Mouse (Mus musculus): Measurements from ENCODE around the gene Ext2. TPM values are rescaled to one million over a fixed set of nuclear protein-coding genes. Genes with fewer than 3 reads are reported as not detected.

The Ext2 gene
- polyA plus RNA-seq, 1 experiment from 2014 or later = 29.6 TPM

DNA sequence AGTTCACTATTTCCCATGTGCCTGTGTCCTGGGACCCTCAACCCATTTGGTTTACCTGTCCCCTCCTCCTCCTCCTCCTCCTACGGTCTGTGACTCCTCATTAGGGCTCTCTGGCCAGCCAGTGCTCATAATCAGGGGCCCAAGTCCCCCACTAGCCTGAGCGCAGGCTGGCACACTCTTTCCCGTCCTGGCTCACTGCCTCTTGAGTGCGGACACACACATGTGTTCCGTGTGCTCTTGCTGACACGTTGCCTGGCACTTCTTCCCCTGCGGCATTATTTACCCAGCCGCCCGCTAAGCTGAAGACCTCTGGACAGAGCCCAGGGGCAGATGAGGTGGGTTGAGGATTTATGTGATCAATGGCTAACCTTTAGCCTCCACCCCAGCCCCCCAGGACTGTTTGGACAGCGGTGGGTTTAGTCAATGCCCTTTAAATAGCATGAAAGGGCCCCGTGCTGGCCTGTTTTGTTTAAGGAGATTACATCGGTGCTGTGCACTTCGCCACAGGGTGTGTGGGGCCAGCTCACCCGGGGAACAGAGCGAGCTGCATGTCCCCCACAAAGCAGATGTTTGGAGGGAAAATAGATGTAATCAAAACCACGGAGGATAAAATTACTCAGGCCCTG lies 160.0 kb downstream of the Ext2 start:
- Histone ChIP-seq H3K4me1 (replicated peaks) (peaks cover 6% of the 10 kb centered on the region), H3K36me3 (no peaks in the 10 kb centered on the region), H3K4me3 (replicated peaks) (no peak overlapping the region), H3K9ac (no peak overlapping the region), H3K27ac (no peak overlapping the region), H3K4me2 (peak overlapping the region; percentile 23; the same call in 1 of the 2 replicates), H3K27me3 (no peaks in the 10 kb centered on the region), H3K9me3 (replicated peaks) (no peaks in the 10 kb centered on the region)
- DNase-seq (no peak), ATAC-seq (ENCODE audit: low read depth) (peak; percentile 71)
- 52% methylated on average over 16 of the region's 16 CpGs for WGBS (ENCODE audit: insufficient replicate concordance)

DNA sequence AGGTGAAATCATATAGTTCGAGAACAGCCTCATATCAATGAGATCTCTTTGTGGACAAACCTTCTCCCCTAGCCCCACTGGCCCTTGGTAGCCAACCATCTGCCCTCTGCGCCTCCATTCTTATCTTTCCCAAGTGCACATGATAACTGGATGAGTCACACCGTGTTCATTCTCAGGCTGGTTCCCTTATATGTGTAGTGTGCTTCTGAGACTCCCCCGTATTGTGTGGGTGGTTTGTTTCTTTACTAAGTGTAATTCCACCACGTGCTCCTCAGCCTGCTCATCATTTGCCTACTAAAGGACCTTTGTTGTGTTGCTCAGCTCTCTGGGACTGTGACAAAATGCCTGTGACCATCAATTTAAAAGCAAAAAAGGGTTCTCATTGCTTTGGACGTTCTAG lies 161.3 kb downstream of the Ext2 start:
- H3K36me3 ChIP-seq = no peaks in the 10 kb centered on the region
- DNase-seq (no peak), ATAC-seq (ENCODE audit: low read depth) (no peak)
- no peak overlapping the region for H3K4me3 ChIP-seq (replicated peaks)
- H3K27ac ChIP-seq = no peak overlapping the region
- no peak overlapping the region for H3K4me2 ChIP-seq
- peaks cover 6% of the 10 kb centered on the region for H3K4me1 ChIP-seq (replicated peaks)
- 53% methylated on average over 6 of the region's 6 CpGs for WGBS (ENCODE audit: insufficient replicate concordance)
- no peaks in the 10 kb centered on the region for H3K9me3 ChIP-seq (replicated peaks)
- H3K9ac ChIP-seq = no peak overlapping the region
- H3K27me3 ChIP-seq = no peaks in the 10 kb centered on the region

DNA sequence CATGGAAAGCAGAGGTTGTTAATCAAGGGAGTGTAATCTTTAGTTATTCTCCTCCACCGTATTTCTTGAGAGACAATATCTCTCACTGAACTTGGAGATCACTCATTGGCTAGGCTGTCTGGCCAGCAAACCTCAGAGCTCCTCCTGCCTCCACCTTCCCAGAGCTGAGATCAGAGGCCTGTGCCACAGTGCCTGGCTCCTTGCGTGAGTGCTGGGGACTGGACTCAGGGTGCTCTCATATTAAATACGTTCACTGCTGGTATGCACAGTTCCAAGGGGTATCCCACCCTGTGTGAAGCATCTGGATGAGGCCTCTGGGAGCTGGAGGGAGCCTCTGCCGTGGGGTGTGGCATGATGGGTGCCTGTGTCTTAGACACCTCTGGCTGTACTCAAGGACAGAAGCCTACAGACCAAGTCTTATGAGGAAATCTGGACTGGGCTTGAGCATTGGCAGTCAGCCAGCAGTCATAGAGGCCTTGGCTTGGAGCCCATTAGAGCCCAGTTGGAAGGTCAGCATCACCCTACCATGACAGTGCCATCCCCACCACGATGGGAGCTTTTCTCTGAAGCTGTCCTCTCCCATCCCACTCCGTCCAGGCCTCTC lies 162.6 kb downstream of the Ext2 start:
- DNase-seq (no peak), ATAC-seq (ENCODE audit: low read depth) (no peak)
- H3K9me3 ChIP-seq (replicated peaks) = no peaks in the 10 kb centered on the region
- no peak overlapping the region for H3K9ac ChIP-seq
- no peaks in the 10 kb centered on the region for H3K27me3 ChIP-seq
- H3K36me3 ChIP-seq = no peaks in the 10 kb centered on the region
- H3K4me2 ChIP-seq = no peak overlapping the region
- H3K27ac ChIP-seq = no peak overlapping the region
- H3K4me1 ChIP-seq (replicated peaks) = peaks cover 6% of the 10 kb centered on the region
- WGBS (ENCODE audit: insufficient replicate concordance) = 53% methylated on average over 6 of the region's 6 CpGs
- H3K4me3 ChIP-seq (replicated peaks) = no peak overlapping the region

DNA sequence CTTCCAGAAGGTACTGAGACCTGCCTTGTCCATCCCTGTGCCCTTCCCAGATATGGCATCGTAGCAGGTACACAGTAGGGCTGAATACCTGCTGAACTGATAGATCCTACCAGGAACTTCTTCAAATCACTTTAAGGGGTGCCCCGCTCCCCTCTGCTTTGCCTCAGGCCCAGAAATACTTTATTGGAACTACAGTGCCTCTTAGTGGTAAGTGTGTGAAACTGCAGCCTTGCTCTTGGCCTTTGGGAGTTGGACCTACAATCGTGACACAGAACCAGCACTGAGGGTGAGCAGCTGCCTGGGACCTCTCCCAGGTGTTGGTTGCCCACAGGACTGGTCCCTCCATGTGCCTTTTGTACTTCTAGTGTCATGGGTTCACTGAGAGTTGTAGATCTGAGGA lies 163.4 kb downstream of the Ext2 start:
- Histone ChIP-seq H3K4me1 (replicated peaks) (peaks cover 6% of the 10 kb centered on the region), H3K9ac (no peak overlapping the region), H3K9me3 (replicated peaks) (no peaks in the 10 kb centered on the region), H3K4me2 (no peak overlapping the region), H3K36me3 (no peaks in the 10 kb centered on the region), H3K27me3 (no peaks in the 10 kb centered on the region), H3K4me3 (replicated peaks) (no peak overlapping the region), H3K27ac (no peak overlapping the region)
- no peak for ATAC-seq (ENCODE audit: low read depth)
- WGBS (ENCODE audit: insufficient replicate concordance) = 26% methylated on average over 3 of the region's 3 CpGs
- DNase-seq = no peak

DNA sequence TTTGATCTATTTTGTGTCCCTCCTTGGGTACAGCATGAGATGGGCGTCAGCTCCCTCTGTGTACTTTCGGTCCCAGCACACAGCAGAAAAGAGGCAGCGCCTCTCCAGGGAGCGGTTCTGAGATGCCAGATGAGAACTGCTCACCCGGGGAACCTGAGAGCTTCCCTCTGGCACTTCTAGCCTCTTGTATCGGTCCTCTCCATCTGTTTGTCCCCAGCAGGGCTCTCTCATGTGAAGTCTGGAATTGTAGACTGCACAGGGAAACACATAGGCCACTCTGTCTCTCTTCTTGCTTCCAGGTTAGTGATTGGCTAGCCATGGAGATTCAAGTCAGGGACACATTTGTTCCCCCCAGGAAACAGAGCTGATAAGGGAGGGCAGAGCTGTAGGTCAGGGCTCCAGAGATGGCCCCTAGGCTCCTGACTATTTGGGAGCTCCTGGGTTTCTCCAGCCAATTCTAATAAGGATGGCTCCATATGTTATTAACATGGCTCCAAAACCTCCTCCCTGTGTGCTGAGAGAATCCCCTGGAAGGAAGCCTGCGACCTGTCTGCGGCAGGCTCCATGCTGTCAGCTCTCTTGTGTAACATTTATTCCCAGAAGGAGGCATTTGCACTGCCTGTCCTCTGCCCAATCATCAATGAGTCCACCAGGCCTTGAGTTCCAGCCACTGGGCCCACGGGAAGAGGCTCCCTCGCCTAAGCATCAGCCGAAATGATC lies 167.9 kb downstream of the Ext2 start:
- 63% methylated on average over 11 of the region's 11 CpGs for WGBS (ENCODE audit: insufficient replicate concordance)
- Histone ChIP-seq H3K4me2 (no peak overlapping the region), H3K36me3 (no peaks in the 10 kb centered on the region), H3K4me3 (replicated peaks) (no peak overlapping the region), H3K9me3 (replicated peaks) (no peaks in the 10 kb centered on the region), H3K9ac (no peak overlapping the region), H3K27ac (no peak overlapping the region), H3K27me3 (peaks cover 31% of the 10 kb centered on the region), H3K4me1 (replicated peaks) (no peaks in the 10 kb centered on the region)
- no peak for DNase-seq
- no peak for ATAC-seq (ENCODE audit: low read depth)

DNA sequence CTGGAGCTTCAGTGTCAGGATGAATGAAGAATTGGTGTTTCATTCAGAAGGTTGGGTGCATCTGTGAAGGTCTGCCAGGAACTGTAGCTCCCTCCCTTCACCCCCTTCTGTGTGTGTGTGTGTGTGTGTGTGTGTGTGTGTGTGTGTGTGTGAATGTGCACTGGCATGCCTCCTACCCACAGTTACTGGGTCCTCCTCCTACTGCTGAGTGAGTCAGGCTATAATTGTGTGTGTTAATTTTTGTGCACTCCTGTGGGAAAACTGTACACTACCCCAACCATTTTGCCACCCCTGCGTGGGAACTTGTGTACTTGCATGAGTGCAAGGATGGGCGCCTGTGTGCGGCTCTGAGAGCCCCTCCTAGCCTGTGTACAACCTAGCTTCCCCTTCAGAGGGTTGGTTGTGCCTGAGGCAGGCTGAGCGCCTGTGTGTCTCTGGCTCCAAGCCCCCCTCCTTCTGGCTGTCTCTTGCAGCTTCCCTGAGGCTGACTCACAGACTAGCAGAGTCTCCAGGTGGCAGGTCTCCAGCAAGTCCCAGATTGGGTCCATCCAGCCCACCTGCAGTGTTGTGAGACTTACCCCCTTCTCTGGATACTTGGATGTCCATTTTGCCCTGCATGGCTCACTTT lies 173.0 kb downstream of the Ext2 start:
- no peaks in the 10 kb centered on the region for H3K9me3 ChIP-seq (replicated peaks)
- no peak overlapping the region for H3K9ac ChIP-seq
- 25% methylated on average over 4 of the region's 4 CpGs for WGBS (ENCODE audit: insufficient replicate concordance)
- peaks cover 10% of the 10 kb centered on the region; the same call in 1 of the 2 replicates for H3K4me1 ChIP-seq (replicated peaks)
- H3K36me3 ChIP-seq = no peaks in the 10 kb centered on the region
- H3K4me3 ChIP-seq (replicated peaks) = no peak overlapping the region
- DNase-seq (no peak), ATAC-seq (ENCODE audit: low read depth) (no peak)
- no peak overlapping the region for H3K27ac ChIP-seq
- H3K27me3 ChIP-seq = peaks cover 83% of the 10 kb centered on the region
- H3K4me2 ChIP-seq = no peak overlapping the region

DNA sequence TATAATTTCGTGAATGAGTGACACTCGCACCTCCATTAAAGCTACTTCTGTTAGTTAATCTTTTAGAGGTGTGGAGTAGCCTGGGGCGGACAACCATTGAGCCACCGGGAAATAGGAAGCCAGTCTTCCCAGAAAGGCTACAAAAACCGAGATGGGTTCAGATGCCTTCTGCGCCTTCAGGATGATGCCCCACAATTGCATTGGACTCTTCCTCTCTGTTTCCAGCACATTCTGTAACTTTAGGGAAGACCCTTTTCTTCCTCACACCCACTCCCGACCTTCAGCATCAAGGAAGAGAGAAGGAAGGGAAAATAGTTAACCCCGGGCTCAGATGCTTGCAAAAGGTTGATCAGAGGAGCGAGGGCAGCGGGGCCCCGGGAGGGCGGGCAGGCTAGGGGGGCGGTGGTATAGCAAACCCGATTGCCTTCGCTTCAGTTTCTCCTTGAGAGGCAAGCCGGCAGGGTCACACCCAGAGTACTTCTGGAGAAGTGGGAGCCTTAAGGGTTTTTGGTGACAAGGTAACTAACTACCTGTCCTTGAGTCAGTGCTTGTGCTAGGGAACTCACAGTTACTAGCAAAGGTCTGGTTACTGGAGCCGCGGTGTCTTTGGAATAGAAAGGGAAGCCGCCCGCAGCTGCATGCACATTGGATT lies 174.3 kb downstream of the Ext2 start:
- Histone ChIP-seq H3K4me1 (replicated peaks) (peaks cover 11% of the 10 kb centered on the region), H3K27ac (no peak overlapping the region), H3K9ac (no peak overlapping the region), H3K36me3 (no peaks in the 10 kb centered on the region), H3K4me3 (replicated peaks) (no peak overlapping the region), H3K27me3 (peaks cover 92% of the 10 kb centered on the region), H3K9me3 (replicated peaks) (no peaks in the 10 kb centered on the region), H3K4me2 (no peak overlapping the region)
- ATAC-seq (ENCODE audit: low read depth) = no peak
- no peak for DNase-seq
- 4% methylated on average over 20 of the region's 20 CpGs for WGBS (ENCODE audit: insufficient replicate concordance)

DNA sequence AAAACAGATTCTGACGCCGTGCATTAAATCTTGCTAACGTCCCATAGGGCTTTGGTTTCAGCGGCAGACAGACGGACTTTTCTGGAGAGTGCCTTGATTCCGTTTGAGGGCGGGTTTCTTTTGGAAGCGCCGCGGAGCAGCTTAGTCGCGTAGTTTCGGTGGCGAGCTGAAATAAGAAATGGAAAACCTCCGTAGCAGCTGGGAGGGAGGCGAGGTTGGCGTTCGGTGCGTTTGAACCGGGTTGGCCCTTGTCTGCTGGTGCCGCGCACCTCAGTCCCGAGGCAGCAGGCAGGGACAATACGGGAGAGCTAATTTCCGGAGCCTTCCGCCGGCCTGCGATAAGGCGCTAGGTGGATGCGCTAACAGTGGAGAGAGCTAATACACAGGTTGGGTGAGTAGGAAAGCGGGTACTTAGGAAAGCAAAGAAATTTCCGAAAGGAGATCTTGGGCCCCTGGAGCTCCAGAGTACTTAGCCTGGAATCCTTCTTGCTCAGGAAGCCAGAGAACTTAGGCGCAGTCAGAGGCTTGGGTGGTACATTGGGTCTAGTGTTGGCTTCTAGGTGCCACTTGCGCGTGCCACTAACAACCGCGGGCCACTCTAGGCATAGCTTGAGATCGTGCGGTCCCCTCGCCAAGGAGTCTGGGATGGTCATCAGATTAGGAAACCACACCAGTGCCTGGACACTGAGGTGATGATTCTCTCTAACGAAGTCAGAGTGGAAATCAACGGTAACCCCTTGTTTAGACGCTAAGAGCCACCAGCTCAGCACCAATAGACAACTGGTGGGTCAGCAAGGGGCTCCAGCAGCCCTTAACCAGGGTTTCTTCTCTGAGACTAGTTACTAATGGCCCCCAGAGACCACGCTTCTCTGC lies 175.1 kb downstream of the Ext2 start:
- 2% methylated on average over 44 of the region's 44 CpGs for WGBS (ENCODE audit: insufficient replicate concordance)
- Histone ChIP-seq H3K27me3 (peaks cover 97% of the 10 kb centered on the region), H3K4me1 (replicated peaks) (peaks cover 17% of the 10 kb centered on the region), H3K36me3 (no peaks in the 10 kb centered on the region), H3K4me3 (replicated peaks) (no peak overlapping the region; the same call in 1 of the 2 replicates), H3K9me3 (replicated peaks) (no peaks in the 10 kb centered on the region), H3K4me2 (peak overlapping the region; percentile 30), H3K27ac (no peak overlapping the region), H3K9ac (no peak overlapping the region)
- ATAC-seq (ENCODE audit: low read depth) (no peak), DNase-seq (no peak)

DNA sequence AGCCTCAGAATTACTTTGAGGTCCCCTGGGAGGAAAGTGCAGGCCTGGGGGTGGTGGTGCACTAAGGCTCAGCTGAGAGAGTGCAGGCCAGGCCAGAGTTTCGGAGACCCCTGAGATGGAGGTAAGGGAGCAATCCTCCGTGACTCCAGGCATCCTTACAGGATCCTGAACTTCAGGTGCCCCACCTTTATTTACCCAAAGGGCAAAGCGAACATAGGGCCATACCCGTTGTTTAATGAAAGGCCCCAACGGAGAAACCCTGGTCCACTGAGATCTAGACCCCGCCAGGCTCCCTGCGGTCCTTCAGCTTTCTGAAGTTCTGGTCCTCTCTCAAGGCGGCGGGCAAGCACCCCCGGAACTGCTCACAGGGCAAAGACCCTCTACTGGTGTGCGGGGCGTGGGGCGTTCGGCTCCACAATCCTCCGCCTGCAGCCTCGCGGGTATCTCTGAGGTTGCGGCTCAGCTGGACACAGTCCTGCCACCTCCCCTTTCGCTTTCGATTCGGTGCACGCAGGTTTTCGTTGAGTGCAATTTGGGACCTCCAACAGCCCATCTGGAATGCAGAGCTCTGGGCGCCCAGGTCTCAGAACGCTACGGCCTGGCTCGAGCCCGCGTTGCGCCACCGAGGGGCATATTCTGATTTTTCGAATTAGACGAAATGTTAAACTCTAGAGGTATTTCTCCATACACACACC lies 176.6 kb downstream of the Ext2 start:
- H3K27me3 ChIP-seq = peaks cover 100% of the 10 kb centered on the region
- DNase-seq = no peak
- H3K36me3 ChIP-seq = no peaks in the 10 kb centered on the region
- H3K9ac ChIP-seq = no peak overlapping the region
- ATAC-seq (ENCODE audit: low read depth) = no peak
- H3K4me2 ChIP-seq = peak overlapping the region; percentile 51
- H3K27ac ChIP-seq = no peak overlapping the region
- H3K4me1 ChIP-seq (replicated peaks) = peaks cover 17% of the 10 kb centered on the region
- H3K9me3 ChIP-seq (replicated peaks) = no peaks in the 10 kb centered on the region
- H3K4me3 ChIP-seq (replicated peaks) = peak overlapping the region; percentile 45
- 4% methylated on average over 33 of the region's 33 CpGs for WGBS (ENCODE audit: insufficient replicate concordance)

DNA sequence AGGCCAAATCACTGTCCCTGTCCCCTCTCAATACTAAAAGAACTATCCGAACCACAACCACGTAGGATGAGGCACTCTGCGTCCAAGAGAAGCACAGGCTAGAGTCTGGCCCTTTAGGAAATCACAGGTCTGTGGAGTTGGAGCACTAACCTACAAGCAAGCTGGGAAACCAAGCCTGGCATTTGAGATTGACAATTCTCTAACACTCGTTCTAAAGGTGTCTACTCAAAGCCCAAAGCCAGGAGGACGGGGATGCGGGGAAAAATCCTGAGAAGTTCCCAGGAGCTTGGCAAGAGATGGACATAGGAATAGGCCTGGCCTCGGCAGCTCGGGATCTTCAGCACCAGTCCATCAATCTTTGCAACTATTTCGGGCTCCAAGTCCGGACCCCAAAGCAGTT lies 177.2 kb downstream of the Ext2 start:
- Histone ChIP-seq H3K9ac (no peak overlapping the region), H3K4me2 (no peak overlapping the region), H3K27ac (no peak overlapping the region), H3K4me1 (replicated peaks) (peaks cover 17% of the 10 kb centered on the region), H3K36me3 (no peaks in the 10 kb centered on the region), H3K27me3 (peaks cover 100% of the 10 kb centered on the region), H3K9me3 (replicated peaks) (no peaks in the 10 kb centered on the region), H3K4me3 (replicated peaks) (no peak overlapping the region)
- ATAC-seq (ENCODE audit: low read depth) = no peak
- 14% methylated on average over 10 of the region's 10 CpGs for WGBS (ENCODE audit: insufficient replicate concordance)
- no peak for DNase-seq
